Mouse (Mus musculus): ENCODE measurements around the gene Cd5l.
"Not testable (repeated sequence)": the region's sequence is repeated elsewhere in the genome, so short reads cannot be mapped to it uniquely, and the experiment has no call there.

Cd5l gene

DNA sequence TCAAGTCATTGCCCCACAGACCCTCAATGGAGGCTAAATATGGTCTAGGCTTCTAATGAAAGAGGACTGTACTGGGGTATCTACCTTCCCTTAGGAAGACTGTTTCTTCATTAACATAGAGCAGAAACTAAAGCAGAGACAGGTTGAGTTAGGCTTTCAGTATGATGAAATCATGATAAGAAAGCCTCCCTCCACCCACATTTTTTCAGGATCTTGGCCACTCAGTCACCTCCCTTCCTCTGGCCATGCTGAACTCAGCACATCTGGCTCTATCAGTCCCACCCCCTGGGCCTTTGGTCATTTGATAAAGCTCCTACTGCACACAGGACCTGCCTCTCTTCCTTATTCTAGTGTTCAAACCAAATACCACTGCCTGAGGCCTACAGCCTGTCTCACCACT, at the start of gene Cd5l:
Gene Cd5l, plus strand, starts transcription at position 301 of the 400 bp plus-strand sequence.
- DNase-seq: no peak

DNA sequence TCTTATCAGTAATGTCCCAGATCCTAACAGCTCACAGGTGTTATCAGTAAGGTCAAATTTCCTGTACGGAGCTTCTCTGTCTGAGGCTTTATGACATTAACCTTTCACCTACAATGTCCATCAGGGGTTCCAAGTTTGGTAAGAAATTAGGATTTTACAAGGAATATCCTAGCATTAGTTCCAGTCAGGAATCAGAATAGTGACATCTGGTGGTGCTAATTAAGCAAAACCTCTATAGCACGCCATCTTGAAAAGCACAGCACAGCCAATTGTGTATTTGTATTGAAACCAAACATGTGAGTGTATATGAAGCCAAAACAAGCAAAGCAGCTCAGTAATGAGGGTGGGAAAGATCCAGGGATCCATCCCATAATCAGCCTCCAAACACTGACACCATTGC, 47.8 kb upstream of the Cd5l start:
- DNase-seq: no peak

DNA sequence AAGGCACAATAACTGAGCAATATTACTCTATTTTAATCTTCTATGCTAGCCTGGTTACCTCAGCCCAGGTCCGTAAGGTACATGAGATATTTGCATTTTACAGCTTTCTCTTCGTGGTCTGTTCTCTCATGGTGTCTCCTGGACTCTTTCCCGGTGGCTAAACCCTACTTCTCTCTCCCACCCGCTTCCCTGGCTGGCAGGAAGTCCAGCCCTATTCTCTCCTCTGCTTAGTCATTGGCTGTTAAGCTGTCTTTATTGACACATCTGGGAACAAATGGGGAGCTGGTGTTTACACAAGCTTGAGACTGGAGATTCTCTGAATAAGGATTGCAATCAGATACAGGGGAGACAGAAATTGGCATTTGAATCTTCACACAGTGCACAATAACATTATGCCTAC, 35.1 kb upstream of the Cd5l start:
- DNase-seq: no peak

DNA sequence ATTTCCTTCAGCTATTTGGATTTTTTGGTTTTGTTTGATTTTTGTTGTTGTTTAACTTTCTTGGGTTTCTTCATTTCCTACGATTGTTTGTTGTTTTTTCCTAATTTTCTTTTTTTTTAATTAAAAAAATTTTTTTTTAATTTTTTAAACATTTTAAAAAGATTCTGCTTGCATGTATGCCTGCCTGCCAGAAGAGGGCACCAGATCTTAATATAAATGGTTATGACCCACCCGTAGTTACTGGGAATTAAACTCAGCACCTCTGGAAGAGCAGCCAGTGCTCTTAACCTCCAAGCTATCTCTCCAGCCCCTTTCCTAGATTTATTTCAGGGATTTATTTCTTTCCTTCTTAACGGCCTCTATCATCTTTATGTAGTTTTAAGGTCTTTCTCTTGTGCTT, 33.9 kb upstream of the Cd5l start:
- no peak for DNase-seq

DNA sequence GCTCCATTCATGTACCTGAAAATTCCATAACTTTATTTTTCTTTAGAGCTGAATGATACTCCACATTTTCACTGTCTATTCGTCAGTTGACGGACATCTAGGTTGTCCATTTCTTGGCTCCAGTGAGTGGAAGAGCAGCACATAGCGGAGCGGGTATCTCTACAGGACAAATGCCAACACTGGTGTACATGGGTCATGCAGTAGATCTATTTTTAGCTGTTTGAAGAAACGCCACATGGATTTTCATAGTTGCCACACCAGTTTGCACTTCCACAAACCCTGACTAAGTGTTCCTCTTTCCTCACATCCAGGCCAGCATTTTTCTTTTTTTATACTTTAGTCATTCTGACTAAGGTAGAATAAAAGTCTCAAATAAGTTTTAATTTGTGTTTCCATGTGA, 19.8 kb upstream of the Cd5l start:
- DNase-seq: no peak

DNA sequence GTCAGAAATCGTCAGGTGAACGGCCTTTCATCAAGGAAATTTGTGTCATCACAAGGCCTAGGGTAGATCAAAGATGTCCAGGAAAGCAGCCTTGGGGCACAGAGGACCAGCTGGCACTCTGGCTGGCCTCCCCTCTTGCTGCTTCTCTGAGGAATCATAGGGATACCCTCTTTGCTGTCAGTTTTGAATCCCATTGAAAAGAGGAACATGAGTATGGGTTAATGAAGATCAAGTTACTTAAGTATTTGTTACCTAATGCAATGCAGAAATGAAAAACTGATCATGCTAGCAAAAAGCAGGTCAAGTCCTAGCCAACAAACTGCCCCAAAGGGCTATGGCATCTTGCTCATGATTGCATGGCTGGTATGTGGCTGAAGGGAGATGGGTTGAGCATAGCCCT, 6.7 kb upstream of the Cd5l start:
- not testable (repeated sequence) for DNase-seq

DNA sequence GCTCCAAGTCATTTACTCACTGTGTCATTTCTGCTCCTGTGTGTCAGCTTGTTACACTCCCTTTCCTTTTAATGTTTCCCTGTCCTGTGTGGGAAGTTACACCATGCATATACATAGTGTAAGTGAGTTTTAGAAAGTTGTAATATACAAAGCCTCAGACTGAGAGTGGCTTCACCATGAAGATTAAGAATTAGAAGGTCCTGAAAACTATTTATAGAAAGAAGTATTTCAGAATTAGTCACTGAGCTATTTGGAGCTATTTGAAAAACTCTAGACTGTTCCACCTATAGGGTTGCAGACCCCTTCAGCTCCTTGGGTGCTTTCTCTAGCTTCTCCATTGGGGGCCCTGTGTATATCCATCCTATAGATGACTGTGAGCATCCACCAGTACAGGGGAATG, 1.5 kb downstream of the Cd5l start:
- DNase-seq: no peak

DNA sequence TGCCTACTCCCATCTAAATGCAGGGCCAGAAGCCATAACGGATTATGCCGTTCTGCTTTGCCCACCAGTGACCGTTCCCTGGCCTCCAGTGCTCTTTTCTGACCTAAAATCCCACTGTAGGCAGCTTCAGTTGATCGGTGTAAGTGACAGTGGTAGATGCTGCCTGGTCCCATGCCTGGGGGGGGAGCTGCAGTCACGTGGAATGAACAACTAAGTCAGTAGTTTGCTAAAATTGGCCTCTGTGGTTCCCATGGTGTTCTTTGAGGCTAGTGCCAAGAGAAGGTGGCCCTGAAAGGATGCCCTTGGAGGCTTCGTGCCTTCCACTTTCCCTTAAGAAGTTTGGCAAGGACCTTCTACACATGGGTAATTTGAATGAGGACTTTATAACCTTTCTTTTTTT, 2.8 kb downstream of the Cd5l start:
- no peak for DNase-seq

DNA sequence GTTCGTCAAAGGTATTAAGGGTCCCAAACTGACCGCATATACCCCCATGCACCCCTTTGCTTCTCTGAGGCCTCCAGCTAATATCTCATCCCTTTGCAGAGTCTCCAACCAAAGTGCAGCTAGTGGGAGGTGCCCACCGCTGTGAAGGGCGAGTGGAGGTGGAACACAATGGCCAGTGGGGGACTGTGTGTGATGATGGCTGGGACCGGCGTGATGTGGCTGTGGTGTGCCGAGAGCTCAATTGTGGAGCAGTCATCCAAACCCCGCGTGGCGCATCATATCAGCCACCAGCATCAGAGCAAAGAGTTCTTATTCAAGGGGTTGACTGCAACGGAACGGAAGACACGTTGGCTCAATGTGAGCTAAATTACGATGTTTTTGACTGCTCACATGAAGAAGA, 8.0 kb downstream of the Cd5l start:
- no peak for DNase-seq

DNA sequence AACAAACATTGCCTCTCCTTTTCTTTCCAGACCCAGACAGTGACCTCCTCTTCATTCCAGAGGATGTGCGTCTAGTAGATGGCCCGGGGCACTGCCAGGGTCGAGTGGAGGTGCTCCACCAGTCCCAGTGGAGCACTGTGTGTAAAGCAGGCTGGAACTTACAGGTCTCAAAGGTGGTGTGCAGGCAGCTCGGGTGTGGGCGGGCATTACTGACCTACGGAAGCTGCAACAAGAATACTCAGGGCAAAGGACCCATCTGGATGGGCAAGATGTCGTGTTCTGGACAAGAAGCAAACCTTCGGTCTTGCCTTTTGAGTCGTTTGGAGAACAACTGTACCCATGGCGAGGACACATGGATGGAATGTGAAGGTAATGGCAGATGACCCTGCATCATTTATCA, 9.8 kb downstream of the Cd5l start:
- DNase-seq: no peak

DNA sequence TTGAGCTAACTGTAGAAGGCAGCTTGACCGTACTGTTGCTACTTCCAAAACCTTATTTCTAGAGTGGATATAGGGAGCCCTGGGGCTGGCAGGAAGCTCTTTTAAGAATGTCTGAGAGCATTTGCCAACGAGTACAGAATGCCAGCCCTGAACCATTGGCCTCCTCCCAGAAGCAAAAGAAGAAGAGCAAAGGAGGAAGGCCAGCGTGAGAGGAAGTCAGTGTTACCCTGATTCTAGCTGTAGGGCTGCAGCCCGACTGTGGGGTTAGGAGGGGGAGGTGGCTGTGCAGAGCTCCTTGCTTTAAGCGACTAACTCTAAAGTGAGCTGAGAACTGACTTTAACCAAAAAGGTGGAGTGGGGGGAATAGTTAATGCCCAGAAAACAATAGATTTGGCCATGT, 11.5 kb downstream of the Cd5l start:
- no peak for DNase-seq

DNA sequence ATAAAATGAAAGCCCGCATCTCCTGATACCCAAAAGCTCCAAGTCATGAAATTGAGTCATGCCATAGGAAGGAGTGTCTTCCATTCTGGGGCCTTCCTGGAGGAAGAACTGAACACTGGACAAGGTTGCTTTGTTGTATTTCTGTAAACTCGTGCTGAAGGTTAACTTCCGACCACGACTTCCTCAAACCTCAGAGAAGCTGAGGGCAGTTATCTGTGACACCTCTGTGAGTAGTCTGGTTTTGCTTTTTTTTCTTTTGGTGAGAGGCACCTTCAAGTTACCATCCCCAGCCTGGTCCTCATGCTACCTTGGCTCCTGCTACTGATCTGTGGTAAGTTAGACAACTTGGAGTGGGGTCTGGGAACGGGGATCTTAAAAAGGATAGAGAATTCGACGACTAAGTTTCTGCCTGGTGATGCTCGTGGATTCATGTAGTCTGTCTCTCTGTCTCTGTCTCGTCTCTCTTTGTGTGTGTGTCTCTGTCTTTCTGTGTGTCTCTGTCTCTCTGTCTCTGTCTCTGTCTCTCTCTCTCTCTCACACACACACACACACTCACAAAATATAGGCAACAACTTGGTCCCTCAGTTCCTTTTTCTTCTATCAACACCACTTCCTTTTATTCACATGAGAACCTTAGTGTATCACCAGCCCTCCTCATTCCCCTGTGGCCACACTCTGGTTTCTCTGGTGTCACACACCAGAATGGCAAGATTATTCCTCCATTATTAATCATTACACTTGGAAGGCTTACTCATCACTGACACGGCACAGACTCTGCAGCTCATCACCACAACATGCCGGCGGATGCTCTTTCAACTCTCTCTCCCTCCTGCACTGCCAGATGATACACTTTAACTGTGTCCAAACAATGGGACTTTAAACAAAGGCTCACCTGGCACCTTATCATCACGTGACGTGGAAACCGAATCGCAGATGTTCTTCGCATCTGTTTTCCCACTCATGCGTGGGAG, 18.8 kb downstream of the Cd5l start, which contains the start of gene Fcrl1:
Gene Fcrl1, plus strand, starts transcription at position 193 of the 971 bp plus-strand sequence.
- no peak for DNase-seq

DNA sequence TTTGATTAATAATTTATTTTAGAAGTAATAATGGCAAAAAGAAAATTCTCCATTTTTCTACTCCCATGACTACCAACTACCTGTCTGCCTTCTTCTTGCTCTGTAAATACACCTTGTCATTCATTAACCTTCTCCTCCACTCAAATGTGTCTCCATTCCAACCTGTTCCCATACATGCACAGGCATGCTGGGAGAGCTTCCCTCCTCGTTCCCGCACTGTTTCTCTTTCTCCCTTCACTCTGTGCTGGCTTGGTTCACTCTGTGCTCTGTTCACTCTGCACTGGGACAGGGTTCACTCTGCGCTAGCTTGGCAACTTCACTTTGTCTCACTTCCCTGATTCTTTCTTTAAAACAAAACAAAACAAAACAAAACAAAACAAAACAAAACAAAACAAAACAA, 19.5 kb downstream of the Cd5l start:
- no peak for DNase-seq

DNA sequence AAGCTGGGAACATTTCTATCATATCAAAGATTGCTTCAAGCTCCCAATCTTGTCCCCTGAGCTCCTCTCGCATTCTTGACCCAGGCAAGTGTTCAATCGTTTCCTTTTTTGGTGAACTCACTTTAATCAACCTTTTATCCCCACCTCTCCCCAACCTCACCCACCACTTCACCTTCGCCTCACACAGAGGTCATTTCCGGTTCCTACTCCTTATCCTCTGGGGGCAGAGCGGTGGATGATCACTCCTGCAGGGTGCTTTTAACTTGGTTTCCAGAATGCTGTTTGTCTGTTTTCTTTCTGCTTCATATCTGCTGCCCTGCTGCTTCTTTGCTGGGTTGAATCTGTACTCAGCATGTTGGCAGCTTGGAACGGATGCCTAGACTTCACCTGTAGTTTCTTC, 20.0 kb downstream of the Cd5l start:
- no peak for DNase-seq

DNA sequence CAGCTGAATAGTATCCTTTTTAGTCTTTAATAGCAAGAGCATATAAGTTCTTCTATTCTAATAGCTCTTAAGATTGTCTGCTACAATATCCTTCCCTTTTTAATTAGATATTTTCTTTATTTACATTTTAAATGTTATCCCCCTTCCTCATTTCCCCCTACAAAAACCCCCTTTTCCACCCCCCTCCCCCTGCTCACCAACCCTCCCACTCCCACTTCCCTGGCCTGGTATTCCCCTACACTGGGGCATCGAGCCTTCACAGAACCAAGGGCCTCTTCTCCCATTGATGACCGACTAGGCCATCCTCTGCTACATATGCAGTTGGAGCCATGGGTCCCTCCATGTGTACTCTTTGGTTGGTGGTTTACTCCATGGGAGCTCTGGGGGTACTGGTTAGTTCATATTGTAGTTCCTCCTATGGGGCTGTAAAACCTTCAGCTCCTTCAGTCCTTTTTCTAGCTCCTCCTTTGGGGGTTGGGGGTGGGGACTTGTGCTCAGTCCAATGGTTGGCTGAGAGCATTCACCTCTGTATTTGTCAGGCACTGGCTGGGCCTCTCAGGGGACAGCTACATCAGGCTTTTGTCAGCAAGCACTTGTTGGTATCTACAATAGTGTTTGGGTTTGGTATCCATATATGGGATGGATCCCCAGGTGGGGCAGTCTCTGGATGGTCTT, 22.1 kb downstream of the Cd5l start:
- DNase-seq: not testable (repeated sequence)

DNA sequence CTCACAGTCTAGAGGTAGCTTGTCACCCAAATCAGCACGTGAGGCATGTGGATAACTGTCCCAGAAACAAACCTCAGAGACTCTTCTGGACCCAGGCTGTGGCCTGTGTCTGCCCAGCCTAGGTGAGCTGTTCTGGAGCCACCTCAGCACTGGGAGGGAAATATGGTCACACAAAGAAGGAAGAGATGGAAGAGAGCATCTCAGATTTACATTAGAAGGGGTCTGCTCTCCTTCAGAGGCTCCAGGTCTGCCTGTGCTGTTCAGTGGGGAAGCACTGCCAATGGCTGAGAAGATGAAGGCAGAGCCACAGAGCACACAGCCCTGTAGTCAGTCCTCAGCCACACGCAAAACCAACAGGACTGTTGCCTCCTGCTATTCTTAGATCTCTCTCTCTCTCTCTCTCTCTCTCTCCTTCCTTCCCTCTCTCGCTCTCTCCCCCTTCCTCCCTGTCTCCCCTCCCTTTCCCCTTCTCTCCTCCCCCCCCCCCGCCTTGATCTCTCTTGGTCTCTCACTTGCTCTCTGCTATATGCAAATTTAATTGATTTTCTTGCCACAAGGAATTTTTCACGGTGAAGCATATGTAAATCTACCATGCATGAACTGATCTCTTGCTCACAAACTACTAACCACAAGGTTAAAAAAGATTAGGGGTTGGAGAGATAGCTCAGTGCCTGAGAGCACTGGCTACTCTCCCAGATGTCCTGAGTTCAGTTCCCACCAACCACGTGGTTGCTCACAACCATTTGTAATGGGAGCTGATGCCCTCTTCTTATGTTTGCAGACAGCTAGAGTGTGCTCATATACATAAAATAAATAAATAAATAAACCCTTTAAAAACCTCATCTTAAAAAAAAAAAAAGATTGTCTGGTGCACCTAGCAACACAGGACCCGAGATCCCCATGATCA, 24.4 kb downstream of the Cd5l start:
- no peak for DNase-seq

DNA sequence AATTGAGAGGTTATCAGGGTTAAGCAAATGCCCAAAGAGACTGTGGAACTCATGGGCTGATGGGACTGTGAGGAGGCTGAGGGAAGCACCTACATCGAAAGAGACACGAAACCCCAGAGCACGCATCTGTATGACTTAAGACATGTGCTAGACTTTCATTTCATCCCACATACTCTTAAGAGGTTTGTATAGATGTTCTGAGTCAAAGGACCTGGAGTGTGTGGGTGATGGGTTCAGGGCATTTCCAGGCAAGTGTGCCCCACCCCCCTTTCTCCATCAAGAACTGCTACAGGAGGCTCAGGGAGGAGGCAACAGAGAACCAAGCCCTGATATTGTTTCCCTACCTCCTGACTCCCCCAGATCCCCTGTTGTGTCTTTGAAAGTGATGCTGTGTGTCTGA, 25.6 kb downstream of the Cd5l start:
- no peak for DNase-seq

DNA sequence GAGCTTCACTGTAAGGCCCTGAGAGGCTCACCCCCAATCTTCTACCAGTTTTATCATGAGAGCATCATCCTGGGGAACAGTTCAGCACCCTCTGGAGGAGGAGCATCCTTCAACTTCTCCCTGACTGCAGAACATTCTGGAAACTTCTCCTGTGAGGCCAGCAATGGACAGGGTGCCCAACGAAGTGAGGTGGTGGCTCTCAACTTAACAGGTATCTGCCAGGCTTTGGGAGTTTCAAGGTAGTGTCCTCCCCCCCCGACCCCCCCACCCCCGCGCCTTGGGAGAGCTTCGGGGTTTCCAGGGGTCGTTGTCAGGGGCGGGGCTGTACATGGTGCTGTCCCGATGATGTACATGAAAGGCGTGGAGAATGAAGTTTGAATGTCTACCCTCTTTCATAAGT, 27.4 kb downstream of the Cd5l start:
- no peak for DNase-seq

DNA sequence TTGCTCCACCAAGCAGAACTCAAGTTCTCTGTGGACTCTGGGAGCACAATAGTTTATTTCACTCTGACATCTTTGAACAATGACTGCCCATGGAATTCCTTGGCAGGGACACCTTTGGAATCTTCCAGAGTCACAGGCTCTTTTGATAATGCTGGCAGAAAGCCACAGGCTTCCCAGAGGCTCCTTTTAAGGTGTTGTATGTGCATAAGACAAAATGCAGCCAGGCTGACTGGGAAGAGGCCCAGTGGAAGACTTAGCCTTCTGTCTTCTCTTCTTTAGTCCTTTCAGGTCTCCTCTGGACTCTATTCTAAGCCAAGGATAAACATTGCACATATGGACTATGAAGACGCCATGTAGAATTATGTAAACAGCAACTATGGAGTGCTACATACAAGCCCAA, 33.3 kb downstream of the Cd5l start:
- no peak for DNase-seq

DNA sequence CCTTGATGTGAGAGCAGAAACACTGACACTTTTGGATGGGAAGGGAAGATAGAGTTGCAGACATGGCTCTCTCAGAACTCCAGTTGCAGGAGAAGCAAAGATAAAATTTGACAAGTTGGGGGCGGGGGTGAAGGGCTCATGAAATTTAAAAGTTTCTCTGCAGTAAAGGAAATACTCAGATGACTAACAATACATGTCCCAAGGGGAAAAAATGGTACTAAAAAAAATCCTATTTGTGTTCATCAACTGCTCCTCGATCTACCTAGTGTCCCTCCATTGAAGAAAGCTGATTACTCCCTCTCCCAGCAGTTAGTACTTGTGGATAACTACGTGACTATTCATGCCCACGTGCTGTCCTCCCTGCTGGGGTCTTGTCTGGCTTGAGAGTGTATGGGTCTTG, 41.1 kb downstream of the Cd5l start:
- DNase-seq: no peak

DNA sequence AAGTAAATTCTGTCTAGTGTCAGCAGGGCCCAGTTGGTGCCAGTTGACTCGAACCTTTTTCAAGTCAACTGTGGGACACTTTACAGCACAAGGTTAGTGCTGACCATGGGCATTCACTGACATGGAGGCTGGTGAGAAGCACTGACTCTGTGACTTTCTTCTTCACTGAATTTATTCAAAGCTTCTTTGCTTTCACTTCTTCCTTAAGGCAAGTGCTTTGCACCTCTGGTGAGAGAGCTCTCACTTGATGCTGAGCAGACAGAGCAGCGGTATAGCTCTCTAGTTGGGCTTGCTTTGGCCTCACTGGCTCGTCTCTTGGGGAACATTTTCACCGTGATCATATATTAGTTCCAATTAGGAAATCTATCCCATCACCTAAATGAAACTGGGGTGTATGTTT, 42.2 kb downstream of the Cd5l start:
- DNase-seq: no peak

DNA sequence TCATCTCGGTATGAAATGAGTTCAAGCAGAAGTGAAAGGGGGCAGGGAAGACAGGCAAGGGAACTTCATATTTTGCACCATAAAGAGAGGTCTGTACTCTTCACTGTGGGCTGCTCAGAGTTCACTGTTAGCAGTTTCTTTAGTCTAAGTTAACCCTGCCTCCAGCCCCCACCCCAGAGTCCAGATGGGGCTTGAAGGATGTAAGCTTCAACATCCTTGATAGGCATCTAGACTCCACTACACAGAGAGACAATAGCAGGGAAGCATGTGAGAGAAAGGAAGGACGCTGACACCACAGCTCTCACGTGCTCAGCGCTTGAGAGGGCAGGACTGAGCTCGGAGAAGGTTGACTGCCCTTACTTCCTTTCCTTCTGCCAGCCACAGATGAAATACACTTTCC, 43.6 kb downstream of the Cd5l start:
- DNase-seq: peak; percentile 16 to 37

DNA sequence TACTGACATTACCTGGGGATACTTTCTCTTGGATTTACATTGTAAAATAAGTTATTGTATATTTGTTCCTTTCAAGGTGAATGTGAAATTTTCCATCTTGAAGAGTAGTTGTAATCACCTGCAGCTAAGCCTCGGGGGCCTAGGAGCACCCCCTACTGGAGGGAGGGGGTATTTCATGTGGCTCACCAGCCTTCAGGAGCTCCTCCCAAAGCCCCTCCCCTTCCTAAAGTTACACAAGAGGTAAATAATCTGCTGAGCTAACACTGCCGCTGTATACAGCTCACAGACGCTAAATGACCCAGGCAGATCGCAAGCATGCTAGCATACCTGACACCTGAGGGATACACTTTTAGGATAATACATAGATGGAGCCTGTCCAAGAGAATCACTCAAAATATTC, 50.5 kb downstream of the Cd5l start:
- peak; percentile 49 for DNase-seq
